Mouse (Mus musculus): ENCODE measurements around the gene E030018B13Rik.

E030018B13Rik gene

GRCm38 (mm10) chr7:63897655-63898054 lies 19.0 kb upstream of the E030018B13Rik start:
- no peak for DNase-seq (ENCODE audit: low spot score in 2 of 2)

DNA sequence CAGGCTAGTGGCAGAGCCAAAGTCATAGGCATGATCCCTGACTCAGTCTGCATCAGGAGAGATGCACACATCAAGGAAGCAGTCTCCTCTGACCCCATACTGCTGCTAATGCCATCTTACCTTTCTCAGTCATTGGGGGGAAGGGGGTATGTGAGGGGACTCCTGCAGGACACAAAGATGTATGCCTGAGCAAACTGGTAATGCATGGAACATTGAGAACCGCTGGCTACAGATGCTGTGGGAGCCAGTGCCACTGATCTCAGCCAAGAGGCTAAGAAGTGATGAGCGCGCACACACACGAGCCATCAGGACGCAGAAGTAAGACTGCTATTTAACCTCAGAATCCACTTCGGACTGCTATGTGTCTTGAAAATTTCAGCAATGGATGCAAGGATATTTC lies 18.5 kb upstream of the E030018B13Rik start:
- no peak for DNase-seq (ENCODE audit: low spot score in 2 of 2)

GRCm38 (mm10) chr7:63899925-63900324 lies 16.7 kb upstream of the E030018B13Rik start:
- no peak for DNase-seq (ENCODE audit: low spot score in 2 of 2)

DNA sequence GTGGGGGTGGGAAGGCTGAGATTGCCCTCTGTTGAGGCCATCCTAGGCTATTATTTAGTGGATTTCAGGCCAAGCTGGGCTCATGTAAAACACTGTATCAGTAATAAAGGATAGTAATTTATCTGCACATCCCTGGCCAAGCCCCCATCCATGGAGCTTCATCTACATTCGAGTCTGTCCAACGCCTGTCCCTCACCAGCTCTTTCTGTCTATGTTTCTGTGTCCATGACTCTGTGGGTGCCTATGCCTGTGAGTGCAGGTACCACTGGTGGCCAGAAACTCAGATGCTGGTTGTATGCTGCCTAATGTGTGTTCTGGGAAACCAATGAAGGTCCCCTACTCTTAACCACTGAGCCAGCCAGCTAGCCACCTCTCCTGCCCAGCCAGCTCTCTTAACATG lies 16.2 kb upstream of the E030018B13Rik start:
- DNase-seq (ENCODE audit: low spot score in 2 of 2) = no peak

DNA sequence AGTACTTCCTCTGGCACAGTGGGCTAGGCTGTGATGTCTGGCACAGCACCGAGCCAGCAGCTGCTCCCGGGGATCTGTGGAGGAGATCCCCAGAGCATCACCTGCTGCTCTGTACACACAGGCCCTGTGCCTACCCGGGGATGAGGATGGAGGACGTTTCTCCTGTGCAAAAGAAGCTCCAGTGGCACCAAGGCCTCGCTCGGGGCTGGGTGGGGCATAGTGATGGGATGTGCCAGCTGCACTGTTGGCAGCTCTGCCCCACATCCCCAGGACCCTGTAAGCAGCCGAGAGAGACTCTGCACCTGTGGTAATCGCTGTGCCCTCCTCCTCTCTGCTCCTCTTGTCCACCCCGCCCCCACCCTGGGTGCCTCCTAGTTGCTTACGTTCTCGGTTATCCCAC lies 15.3 kb upstream of the E030018B13Rik start:
- DNase-seq (ENCODE audit: low spot score in 2 of 2) = no peak

DNA sequence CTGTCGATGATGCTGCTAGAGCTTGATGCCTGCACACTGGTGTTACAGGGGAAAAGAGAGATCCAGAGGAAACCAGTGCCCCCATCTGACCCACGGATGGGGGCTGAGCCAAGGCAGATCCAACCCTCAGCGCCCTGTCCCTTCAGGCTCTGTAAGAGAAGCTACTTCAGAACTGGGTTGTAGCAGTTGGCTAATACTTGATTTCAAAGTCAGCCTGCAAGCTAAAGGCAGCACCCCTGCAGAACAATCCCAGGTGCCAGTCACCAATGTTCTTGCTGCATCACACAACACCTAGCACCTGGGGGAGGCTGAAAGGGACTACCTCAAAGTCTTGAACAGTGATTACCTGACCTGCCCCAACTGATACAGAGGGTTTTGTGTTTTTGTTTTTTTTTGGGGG lies 14.7 kb upstream of the E030018B13Rik start:
- no peak for DNase-seq (ENCODE audit: low spot score in 2 of 2)

DNA sequence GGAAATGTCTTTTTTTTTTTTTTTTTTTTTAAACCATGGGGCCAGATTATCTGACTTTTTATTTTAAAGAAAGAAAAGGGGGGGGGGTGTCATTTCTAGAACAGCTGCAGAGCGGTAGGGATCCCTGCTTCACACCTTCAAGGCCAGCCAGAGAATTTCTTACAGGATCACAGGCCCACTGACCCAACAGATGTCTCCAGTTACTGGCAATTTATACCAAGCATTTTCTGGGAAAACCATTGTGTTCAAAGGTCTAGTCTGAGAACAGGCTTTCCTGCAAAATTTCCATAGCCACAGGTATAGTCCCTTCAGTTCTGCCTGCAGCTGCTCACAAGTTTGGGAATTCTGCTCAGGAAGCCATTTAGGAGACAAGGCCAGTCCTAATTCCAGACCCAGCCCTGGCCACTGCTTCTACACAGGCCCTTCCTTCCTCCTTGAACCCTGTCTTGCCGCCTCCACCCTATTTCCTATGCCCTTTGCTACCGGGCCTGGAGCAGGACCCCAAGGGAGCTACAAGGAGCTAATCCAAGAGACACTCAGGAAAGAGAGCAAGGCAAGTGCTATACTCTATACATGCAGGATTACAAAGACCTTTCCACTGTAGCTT lies 13.9 kb upstream of the E030018B13Rik start:
- DNase-seq (ENCODE audit: low spot score in 2 of 2) = no peak

- DNase-seq (ENCODE audit: low spot score in 2 of 2) = no peak
Observed at GRCm38 (mm10) chr7:63903635-63904380, 12.8 kb upstream of the E030018B13Rik start.

DNA sequence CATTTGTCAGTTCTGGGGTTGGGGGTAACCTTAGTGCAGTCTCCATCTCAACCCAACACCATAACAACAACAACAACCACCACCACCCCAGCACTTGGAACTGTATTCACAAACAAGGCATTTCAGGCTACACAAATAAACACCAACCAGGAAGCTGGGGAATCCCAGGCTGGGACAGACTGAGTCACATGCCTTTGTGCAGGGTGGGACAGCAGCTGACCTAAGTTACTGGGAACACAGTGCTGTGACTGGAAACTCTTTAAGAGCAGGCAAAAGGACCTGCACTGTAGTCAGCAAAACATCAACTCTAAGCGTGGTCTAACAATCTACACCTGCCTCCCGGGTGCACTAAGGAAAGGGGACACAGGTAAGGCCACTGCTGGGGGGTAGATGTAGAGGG lies 11.5 kb upstream of the E030018B13Rik start:
- no peak for DNase-seq (ENCODE audit: low spot score in 2 of 2)

DNA sequence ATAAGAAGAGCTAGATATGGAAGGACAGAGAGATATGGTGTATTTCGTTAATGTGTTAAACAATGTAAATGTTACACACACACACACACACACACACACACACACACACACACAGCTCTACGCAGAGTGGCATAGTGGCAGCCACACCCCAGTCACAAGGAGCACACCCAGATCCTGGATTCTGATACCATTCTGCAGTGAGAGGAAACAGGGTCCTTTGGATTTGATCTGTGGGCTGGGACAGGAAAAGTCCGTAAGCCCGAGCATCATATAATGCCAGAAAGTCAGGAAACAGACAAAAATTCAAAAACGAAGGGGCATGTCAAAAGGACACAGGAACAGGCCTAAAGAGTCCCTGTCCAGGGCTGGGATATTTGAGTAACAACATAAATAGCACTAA lies 11.0 kb upstream of the E030018B13Rik start:
- no peak for DNase-seq (ENCODE audit: low spot score in 2 of 2)

DNA sequence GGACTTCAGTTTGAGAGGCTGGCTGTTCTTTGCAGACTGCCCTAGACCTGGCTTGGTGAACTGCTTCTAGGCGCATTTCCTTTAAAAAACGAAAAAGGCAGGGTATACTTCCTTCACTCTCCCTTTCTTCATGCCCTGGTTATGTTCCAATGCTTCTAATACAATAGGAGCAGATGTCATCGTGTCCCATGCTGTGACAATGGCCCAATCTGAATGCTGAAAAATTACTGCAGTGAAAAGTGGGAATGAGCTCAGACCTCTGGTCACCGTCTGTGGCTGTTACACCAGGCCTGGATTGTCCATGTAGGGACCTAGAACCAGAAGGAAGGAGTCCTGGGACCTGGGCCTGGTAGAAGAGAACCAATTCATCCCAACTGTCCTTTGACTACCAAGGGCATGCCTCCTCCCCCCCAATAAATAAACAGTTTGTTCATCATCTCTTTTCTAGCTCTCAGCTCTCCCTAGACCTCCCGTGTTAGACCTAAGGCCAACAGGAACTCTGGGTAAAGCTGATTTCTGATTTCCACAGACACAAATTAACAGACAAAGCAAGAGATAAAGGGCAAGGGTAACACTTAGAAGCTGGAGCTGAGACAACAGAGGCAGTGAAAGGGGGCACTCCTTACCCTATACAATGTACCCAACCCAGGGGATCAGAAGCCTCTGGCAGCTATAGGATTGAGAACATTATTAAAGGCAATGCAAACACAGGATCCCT lies 8.7 kb upstream of the E030018B13Rik start:
- DNase-seq (ENCODE audit: low spot score in 2 of 2) = no peak

GRCm38 (mm10) chr7:63908496-63909285 lies 8.0 kb upstream of the E030018B13Rik start:
- DNase-seq (ENCODE audit: low spot score in 2 of 2) = no peak

GRCm38 (mm10) chr7:63910225-63910624 lies 6.4 kb upstream of the E030018B13Rik start:
- DNase-seq (ENCODE audit: low spot score in 2 of 2) = no peak

DNA sequence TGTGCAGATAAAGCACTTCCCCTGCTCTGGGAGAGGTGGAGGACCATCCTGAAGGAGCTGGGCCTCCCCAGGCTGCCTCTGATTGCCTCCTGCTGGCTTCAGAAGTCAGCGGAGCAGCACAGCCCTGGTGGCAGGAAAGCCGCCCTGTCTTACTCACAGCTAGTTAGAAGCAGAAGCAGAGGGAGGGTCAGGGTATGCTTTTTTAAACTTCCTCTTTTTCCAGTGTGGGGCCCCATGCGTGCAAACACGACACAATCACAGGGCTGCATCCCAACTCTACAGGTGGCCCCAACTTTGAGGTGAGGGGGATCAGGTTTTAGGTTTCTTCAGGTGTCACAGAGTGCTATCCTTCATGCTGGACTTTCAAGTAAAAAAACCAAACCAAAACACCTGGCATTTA lies 5.7 kb upstream of the E030018B13Rik start:
- peak; percentile 52 to 72 for DNase-seq (ENCODE audit: low spot score in 2 of 2)

GRCm38 (mm10) chr7:63911383-63912233 lies 5.0 kb upstream of the E030018B13Rik start:
- DNase-seq (ENCODE audit: low spot score in 2 of 2) = peak; percentile 56 to 75

DNA sequence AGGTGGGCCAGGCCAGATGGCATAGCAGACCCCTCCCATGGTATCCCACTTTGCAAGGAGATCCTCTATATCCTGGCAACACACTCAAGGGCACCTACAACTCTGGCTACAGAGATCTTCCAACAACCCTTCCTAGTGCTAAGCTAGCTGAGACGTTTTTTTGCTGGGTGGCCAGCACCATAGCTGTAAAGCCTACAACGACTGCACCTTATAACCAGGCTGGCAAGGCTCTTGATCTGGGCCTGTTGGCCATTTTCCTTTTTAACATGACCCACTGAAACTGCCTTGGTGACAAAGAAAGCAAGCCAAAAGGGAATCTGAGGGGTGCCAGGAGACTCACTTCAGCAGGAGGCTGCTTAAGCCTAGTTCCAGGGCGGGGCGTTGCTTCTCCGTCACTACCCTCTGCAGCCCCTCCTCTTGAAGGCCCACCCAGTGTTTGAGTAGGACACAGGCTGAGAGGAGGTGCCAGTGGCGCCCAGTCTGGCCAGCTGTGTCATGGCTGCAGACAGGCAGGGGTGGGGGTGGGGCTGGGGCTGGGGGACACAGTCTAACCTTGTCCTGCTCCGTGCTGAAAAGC lies 4.3 kb upstream of the E030018B13Rik start:
- no peak for DNase-seq (ENCODE audit: low spot score in 2 of 2)

DNA sequence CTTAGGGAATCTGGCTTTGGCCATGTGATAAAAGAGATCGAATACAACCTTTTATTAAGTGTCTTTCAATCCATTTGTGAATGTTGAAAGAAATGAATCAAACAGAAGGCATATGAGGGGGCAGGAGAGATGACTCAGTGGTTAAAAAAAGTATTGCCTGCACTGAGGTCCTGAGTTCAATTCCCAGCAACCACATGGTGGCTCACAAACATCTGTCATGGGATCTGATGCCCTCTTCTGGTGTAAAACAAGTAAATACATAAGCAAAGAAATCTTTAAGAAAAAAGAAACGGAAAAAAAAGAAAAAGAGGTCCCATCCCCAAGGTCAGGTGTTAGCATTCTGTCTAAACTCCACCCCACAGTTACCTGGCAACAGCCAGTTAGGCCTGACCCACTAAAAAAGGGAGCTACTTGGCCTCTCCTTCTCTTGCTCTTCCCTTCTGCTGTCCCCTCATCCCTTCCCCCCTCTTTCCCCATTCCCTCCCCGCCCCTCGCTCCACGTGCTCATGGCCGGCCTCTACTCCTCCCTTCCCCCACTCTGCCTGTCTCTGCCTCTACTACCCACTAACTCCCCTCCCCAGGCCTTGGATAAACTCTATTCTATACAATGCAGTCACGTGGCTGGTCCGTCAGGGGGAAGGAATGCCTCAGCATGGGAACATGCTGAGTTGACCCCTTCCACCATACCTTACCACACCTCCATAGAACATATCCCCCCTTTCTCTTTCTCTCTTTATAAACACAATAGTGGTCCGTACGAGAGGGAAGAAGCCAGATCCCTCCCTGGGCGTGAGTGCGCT lies 3.5 kb upstream of the E030018B13Rik start:
- no peak for DNase-seq (ENCODE audit: low spot score in 2 of 2)

- DNase-seq (ENCODE audit: low spot score in 2 of 2) = no peak
Observed at GRCm38 (mm10) chr7:63913724-63914692, 2.6 kb upstream of the E030018B13Rik start.

DNA sequence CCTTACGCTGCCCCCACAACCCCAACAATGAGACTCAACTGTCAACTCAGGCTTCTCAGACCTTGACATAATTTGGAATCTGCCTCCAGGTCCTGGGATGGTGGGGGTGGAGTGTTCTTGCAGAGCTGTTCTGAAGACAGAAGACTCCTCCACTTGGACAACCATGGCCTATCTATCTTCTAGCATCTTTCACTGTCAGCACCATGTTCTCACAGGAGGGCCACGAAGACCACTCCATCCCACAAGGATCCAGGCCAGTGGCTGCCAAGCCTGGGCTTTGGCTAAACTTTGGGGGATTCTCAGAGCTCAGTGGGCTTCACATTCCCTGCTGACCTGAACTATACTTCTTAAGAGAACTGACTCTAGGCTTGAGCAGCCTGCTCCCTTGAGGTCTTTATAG lies 1.8 kb upstream of the E030018B13Rik start:
- no peak for DNase-seq (ENCODE audit: low spot score in 2 of 2)

Data from spleen, postnatal 4 days (tissue).